Mouse (Mus musculus) 3T3-L1 (cell line): ENCODE measurements around the gene Defb29.

ENCODE experiments used
- DNase-seq: peaks from one replicate; pipeline ENCODE4 v3.0.0-alpha.2; 2015; ENCODE audit warnings: low read depth, low spot score

Gene Defb29

DNA sequence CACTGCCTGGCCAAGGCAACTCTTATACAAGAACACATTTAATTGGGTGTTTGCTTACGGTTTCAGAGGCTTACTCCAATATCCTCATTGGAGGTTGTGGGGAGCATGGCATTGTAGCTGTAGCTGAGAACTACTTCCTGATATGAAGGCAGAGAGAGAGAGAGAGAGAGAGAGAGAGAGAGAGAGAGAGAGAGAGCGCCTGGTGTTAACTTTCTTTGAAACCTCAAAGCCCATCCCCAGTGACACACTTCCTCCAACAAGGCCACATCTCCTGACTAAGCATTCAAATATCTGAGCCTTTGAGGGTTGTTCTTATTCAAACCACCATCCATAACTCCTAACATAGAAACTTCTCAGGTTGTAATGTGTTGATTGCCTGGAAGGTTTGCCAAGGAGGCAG is 35.9 kb downstream of the Defb29 start:
- peak; percentile 36 for DNase-seq

DNA sequence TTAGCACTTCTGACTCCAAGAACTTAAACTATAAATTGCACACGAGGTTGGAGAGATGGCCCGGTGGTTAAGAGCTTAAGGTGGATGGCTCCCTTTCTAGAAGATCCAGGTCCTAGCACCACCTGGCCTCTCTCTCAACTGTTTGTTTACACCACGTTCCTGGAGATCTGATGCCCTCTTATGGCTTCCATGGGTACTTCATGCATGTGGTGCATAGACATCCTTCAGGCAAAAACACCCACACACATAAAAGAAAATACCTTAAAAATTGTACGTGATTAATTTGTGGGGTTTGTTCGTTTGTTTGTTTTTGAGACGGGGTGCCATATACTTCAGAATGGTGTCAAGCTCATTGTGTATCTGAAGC is 39.1 kb downstream of the Defb29 start:
- peak; percentile 15 for DNase-seq

DNA sequence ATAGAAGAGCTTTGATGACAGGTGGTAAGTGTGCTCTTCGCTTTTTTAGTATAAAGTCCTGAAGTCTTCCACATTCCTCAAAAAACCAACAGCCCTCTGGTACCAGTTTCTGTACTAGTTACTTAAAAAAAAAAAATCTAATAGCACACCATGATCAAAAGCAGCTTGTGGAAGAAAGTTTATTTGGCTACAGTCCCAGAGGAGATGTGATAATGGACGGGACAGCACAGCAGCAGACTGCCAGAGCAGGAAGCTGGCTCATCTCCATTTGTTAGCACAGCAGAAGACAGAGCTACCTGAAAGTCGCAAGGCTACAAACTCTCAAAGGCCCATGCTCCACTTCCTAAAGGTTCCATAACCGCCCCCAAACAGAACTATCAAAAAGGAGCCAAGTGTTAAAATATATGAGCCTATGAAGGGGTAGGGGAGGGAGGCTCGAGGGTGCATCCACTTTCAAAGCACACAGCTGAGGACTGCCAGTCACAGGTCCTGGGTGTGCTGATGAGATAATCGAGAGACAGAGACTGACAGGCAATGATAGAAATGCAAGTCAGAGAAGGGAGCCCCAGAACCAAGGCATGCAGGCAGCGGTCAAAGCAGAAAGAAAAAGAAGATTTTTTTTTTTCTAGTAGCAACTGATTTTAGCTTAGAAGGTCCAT is 39.6 kb downstream of the Defb29 start:
- no peak for DNase-seq

DNA sequence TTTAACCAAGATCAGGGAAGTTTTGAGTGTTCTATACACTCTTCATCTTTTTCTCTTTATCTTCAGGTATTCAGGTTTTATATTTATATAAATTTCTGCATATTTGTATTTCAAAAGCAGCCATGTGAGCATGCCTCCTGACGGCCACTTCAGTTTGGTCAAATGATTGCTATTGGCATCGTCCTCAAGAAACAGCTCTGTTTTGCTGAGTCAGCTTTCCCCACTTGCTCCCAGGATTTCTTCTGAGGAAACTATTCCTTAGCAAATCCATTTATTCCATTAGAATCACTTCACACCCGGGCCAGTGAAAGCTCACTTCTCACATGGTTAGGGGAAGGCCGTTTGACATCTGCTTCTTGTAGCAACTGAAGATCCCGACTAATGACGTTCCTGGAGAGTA is 41.9 kb downstream of the Defb29 start:
- no peak for DNase-seq

DNA sequence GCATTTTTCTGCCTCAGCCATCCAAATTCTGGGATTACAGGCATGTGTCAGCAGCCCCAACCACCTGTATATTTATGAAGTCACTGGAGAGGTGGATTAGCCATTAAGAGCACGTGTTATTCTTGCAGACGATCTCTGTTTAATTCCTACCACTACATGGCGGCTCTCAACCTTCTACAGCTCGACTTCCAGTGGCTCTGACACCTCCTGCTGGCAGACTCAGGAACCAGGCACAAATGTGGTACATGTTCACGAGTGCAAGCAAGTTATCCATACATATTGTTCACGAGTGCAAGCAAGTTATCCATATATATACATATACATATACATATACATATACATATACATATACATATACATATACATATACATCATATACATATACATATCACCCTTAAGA is 46.7 kb downstream of the Defb29 start:
- DNase-seq, result peak; percentile 13

DNA sequence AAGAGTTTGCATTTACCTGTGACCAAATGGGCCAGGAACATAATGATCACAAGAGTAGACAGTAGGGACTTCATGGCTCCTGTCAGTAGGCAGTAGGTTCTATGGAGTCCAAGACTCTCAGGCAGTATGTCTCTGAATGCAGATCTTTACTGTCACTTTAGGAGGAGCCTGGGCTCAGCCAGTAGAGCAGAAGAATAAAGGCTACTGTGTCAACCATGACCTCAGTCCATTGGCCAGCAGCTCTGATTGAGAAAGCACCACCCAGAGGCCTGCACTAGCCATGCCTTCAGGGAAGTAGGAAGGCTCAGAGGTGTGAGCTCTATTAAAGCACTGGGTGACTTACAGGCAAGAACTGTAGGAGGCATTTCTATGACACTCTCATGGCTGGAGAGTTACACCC is 49.9 kb downstream of the Defb29 start, which contains the start of gene Defb22:
Gene Defb22 (minus strand): TSS at position 101 of the 400 bp plus-strand sequence.
- no peak for DNase-seq
